8 mouse cellular contexts compared by ENCODE assay signal in the genomic region with DNA sequence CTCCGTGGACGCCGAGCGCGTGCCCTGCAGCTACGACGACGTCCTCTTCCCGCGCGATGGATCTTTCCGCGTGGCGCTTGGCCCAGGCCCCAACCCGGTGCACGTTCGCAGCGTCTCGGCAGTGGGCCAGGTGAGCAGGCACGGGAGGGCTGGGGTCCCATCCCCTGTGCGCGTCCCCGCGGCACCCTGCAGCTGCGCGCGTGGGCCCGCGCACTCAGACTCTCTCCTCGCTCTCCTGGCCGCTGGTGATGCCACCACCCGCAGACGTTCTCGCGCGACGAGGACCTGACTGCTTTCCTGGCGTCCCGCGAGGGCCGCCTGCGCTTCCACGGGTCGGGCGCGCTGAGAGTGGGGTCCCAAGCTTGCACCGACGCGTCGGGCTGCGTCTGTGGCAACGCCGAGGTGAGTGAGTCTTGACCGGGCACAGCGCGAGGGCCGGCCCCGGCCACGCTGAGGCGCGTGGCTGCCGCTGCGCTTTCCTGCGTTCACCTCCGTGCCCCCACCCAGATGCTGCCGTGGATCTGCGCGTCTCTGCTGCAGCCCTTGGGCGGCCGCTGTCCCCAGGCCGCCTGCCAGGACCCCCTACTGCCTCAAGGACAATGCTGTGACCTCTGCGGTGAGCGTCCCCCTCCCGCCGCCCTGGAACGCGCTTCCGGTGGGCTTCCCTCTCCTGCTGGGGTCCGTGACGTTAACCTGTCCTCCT. TPM values are rescaled to one million over a fixed set of nuclear protein-coding genes. Genes with fewer than 3 reads are reported as not detected.
DNase-seq lines count a peak whose midpoint lies in the region; ATAC-seq lines count a peak whose summit lies in the region.

No protein-coding gene starts in this region.

- peaks cover 3% of the 10 kb centered on the region; the same call in 1 of the 2 replicates for H3K9me3 ChIP-seq in kidney, embryonic 15.5 days (replicated peaks)
- H3K9me3 ChIP-seq in hindbrain, embryonic 11.5 days (ENCODE audit: control insufficient read depth, low read length) = no peaks in the 10 kb centered on the region
- H3K9me3 ChIP-seq in midbrain, embryonic 14.5 days (ENCODE audit: control insufficient read depth, low read length) = no peaks in the 10 kb centered on the region

- peak overlapping the region; percentile 87 for H3K4me2 ChIP-seq in kidney, embryonic 15.5 days
- peak overlapping the region; percentile 69 for H3K4me2 ChIP-seq in hindbrain, embryonic 11.5 days (replicated peaks; ENCODE audit: low read depth, low read length)
- peak overlapping the region; percentile 67 for H3K4me2 ChIP-seq in midbrain, embryonic 14.5 days (ENCODE audit: low read length)

- peak overlapping the region; percentile 21 for H3K9ac ChIP-seq in kidney, embryonic 15.5 days
- peak overlapping the region; percentile 31; the same call in 1 of the 2 replicates for H3K9ac ChIP-seq in hindbrain, embryonic 11.5 days (ENCODE audit: low read depth, low read length)
- peak overlapping the region; percentile 43 for H3K9ac ChIP-seq in midbrain, embryonic 14.5 days (replicated peaks; ENCODE audit: low read length)

- ATAC-seq in kidney, embryonic 15.5 days (replicated peaks; ENCODE audit: low FRiP score) = no peak
- no peak for ATAC-seq in hindbrain, embryonic 11.5 days (ENCODE audit: low FRiP score)
- 0 out of 2 replicates have a peak, but pooled peaks have one; percentile 27 for ATAC-seq in midbrain, embryonic 14.5 days (ENCODE audit: low FRiP score, low TSS enrichment)

- no peak for DNase-seq in kidney, postnatal 14 days
- peak; percentile 68 to 69 for DNase-seq in cerebellum, postnatal 10 days
- DNase-seq in hindbrain, embryonic 11.5 days (ENCODE audit: low spot score) = peak; percentile 40
- DNase-seq in midbrain, embryonic 14.5 days = peak; percentile 55
- no peak for DNase-seq in B cell, adult 2 months
- no peak for DNase-seq in gastrocnemius, adult 8-10 months (ENCODE audit: low spot score in 2 of 2)
- no peak for DNase-seq in kidney, adult 8-10 months

- peaks cover 78% of the 10 kb centered on the region for H3K27me3 ChIP-seq in kidney, embryonic 15.5 days
- peaks cover 75% of the 10 kb centered on the region for H3K27me3 ChIP-seq in hindbrain, embryonic 11.5 days (ENCODE audit: control insufficient read depth, insufficient read depth, low read length)
- H3K27me3 ChIP-seq in midbrain, embryonic 14.5 days (ENCODE audit: control insufficient read depth, insufficient read depth, low read length) = peaks cover 76% of the 10 kb centered on the region

- no peak overlapping the region for H3K27ac ChIP-seq in kidney, embryonic 15.5 days
- H3K27ac ChIP-seq in hindbrain, embryonic 11.5 days (ENCODE audit: low read depth, low read length) = no peak overlapping the region
- H3K27ac ChIP-seq in midbrain, embryonic 14.5 days (replicated peaks; ENCODE audit: low read depth, low read length) = no peak overlapping the region

- H3K4me1 ChIP-seq in kidney, embryonic 15.5 days = peaks cover 44% of the 10 kb centered on the region
- H3K4me1 ChIP-seq in hindbrain, embryonic 11.5 days (replicated peaks; ENCODE audit: control insufficient read depth, insufficient read depth, low read length) = peaks cover 15% of the 10 kb centered on the region
- H3K4me1 ChIP-seq in midbrain, embryonic 14.5 days (ENCODE audit: control insufficient read depth, insufficient read depth, low read length) = peaks cover 14% of the 10 kb centered on the region; the same call in 1 of the 2 replicates

- WGBS in kidney, embryonic 15.5 days = 2% methylated on average over 80 of the region's 80 CpGs
- 3% methylated on average over 80 of the region's 80 CpGs for WGBS in hindbrain, embryonic 11.5 days
- WGBS in midbrain, embryonic 14.5 days = 4% methylated on average over 77 of the region's 80 CpGs

- H3K4me3 ChIP-seq in kidney, embryonic 15.5 days (replicated peaks) = peak overlapping the region; percentile 47
- peak overlapping the region; percentile 35 for H3K4me3 ChIP-seq in hindbrain, embryonic 11.5 days (ENCODE audit: low read depth, low read length)
- H3K4me3 ChIP-seq in midbrain, embryonic 14.5 days (replicated peaks; ENCODE audit: low read depth, low read length) = peak overlapping the region; percentile 40

- no peaks in the 10 kb centered on the region for H3K36me3 ChIP-seq in kidney, embryonic 15.5 days
- no peaks in the 10 kb centered on the region for H3K36me3 ChIP-seq in hindbrain, embryonic 11.5 days (ENCODE audit: control insufficient read depth, insufficient read depth, low read length)
- no peaks in the 10 kb centered on the region for H3K36me3 ChIP-seq in midbrain, embryonic 14.5 days (ENCODE audit: control insufficient read depth, insufficient read depth, low read length)

RNA-seq across cellular contexts. Expression of gene Amn, which starts 3.7 kb away (rescaled TPM):
- polyA plus RNA-seq in kidney, embryonic 15.5 days (2015; fragmentation: Nextera tagmentation; extraction: Ambion mirVana) = 43.7 and 43.9 TPM in 2 replicates
- polyA plus RNA-seq in hindbrain, embryonic 11.5 days (2014; fragmentation: Nextera tagmentation; extraction: Ambion mirVana) = 0.76 TPM in 1 of 2 replicates, not detected in the other
- 5.3 and 8.9 TPM in 2 replicates for polyA plus RNA-seq in midbrain, embryonic 14.5 days (2014; fragmentation: Nextera tagmentation; extraction: Ambion mirVana)
- not detected for total RNA-seq in gastrocnemius, adult 8-10 months (2022)

Comparison
In these comparisons a context has a peak if more than half of its experiments do, and no peak if none do; other contexts are left out.
1. DNase-seq: peak in cerebellum, postnatal 10 days (2 of 2), hindbrain, embryonic 11.5 days (single experiment) and midbrain, embryonic 14.5 days (single experiment); none in kidney, postnatal 14 days (single experiment), B cell, adult 2 months (0 of 2), gastrocnemius, adult 8-10 months (0 of 2) and kidney, adult 8-10 months (0 of 2).
2. Peak in every context shown above with its lines, with median percentiles within 50 percentile points of each other: H3K4me2 ChIP-seq, H3K4me3 ChIP-seq and H3K9ac ChIP-seq.